Mouse (Mus musculus): ENCODE data around the gene Tmem158. TPM values are rescaled to one million over a fixed set of nuclear protein-coding genes. Genes with fewer than 3 reads are reported as not detected.

Gene Tmem158
- polyA plus RNA-seq, 1 experiment from 2014 or later, result 7.4 TPM

- ATAC-seq (replicated peaks; ENCODE audit: extremely low read depth, insufficient read depth, low FRiP score), result no peak
- no peaks in the 10 kb centered on the region for H3K36me3 ChIP-seq (ENCODE audit: control insufficient read depth, insufficient read depth)
- no peak overlapping the region for H3K9ac ChIP-seq (ENCODE audit: low read length)
- H3K4me2 ChIP-seq (ENCODE audit: low read depth, low read length), result no peak overlapping the region
- WGBS, result 92% methylated on average over 5 of the region's 5 CpGs
- H3K27ac ChIP-seq (ENCODE audit: low read length), result no peak overlapping the region
- H3K4me1 ChIP-seq (ENCODE audit: control insufficient read depth, insufficient read depth, low read length), result peaks cover 5% of the 10 kb centered on the region; the same call in 1 of the 2 replicates
- no peaks in the 10 kb centered on the region for H3K27me3 ChIP-seq (ENCODE audit: control insufficient read depth, insufficient read depth, low read length)
- no peaks in the 10 kb centered on the region for H3K9me3 ChIP-seq (replicated peaks; ENCODE audit: control insufficient read depth, low read length)
- no peak overlapping the region for H3K4me3 ChIP-seq (ENCODE audit: low read length)
Observed at GRCm38 (mm10) chr9:123240271-123240670, 20.3 kb downstream of the Tmem158 start.

DNA sequence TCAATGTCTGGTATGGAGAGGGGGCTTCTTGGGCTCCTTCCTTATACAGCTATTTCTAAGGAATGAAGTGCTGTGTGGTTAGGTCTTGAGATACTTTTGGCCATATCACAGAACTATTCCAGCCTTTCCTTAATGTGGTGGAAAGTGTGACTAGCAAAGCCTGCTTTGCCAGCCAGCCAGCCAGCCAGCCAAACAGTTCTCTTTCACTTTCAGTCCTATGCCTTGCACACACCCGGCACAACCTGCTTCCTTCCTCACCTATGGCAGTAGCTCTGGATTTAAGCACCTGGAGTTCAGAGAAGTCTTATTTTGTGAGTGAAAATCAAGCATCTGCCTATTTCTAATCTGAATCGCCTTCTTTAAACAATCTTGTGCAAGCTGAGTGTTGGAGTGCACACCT, 20.9 kb downstream of the Tmem158 start:
- H3K4me2 ChIP-seq (ENCODE audit: low read depth, low read length), result no peak overlapping the region
- no peaks in the 10 kb centered on the region for H3K36me3 ChIP-seq (ENCODE audit: control insufficient read depth, insufficient read depth)
- no peak for ATAC-seq (replicated peaks; ENCODE audit: extremely low read depth, insufficient read depth, low FRiP score)
- peak overlapping the region; percentile 87; the same call in 1 of the 2 replicates for H3K27ac ChIP-seq (ENCODE audit: low read length)
- WGBS, result 64% methylated on average over 2 of the region's 2 CpGs
- no peak overlapping the region for H3K9ac ChIP-seq (ENCODE audit: low read length)
- H3K4me1 ChIP-seq (ENCODE audit: control insufficient read depth, insufficient read depth, low read length), result peaks cover 5% of the 10 kb centered on the region; the same call in 1 of the 2 replicates
- no peaks in the 10 kb centered on the region for H3K9me3 ChIP-seq (replicated peaks; ENCODE audit: control insufficient read depth, low read length)
- no peaks in the 10 kb centered on the region for H3K27me3 ChIP-seq (ENCODE audit: control insufficient read depth, insufficient read depth, low read length)
- H3K4me3 ChIP-seq (ENCODE audit: low read length), result no peak overlapping the region

DNA sequence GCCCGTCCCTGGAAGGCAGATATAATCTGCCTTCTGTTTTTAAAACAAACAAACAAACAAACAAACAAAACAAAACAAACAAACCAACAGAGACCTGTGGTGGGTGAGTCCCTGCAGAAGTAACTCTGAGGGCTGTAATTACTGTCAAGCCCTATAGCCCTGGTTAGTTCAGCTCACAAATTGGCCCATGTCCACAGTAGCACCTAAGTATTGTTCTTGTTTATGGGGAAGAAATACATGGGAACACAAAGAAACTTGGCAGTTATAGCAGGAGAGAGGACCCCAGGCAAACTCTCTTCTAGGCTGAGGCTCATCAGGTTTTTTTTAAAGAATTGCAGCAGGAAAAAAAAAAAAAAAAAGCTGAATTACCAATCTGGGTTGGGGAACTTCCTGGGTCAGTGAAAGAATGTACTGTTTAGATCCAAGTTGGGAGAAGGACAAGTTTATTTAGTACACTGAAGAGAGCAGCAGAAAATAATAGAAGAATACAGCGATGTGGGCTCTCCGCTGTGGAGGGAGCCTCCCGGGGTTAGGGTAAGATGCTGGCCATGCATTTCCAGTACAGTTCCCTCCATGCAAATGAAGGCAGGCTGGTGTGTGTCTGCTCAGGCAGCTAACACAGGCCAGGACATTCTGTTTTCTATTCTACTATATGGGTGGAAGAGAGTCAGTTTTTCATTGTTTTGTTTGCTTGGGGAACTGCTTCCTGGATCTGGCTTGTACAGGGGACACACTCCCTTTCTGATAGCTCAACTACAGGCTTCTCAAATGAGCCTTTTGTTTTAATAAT, 22.1 kb downstream of the Tmem158 start:
- 48% methylated on average over 4 of the region's 4 CpGs for WGBS
- H3K36me3 ChIP-seq (ENCODE audit: control insufficient read depth, insufficient read depth), result no peaks in the 10 kb centered on the region
- no peaks in the 10 kb centered on the region for H3K9me3 ChIP-seq (replicated peaks; ENCODE audit: control insufficient read depth, low read length)
- H3K4me1 ChIP-seq (ENCODE audit: control insufficient read depth, insufficient read depth, low read length), result peaks cover 5% of the 10 kb centered on the region; the same call in 1 of the 2 replicates
- peak; percentile 20 for ATAC-seq (replicated peaks; ENCODE audit: extremely low read depth, insufficient read depth, low FRiP score)
- no peaks in the 10 kb centered on the region for H3K27me3 ChIP-seq (ENCODE audit: control insufficient read depth, insufficient read depth, low read length)
- H3K4me2 ChIP-seq (ENCODE audit: low read depth, low read length), result no peak overlapping the region
- H3K9ac ChIP-seq (ENCODE audit: low read length), result no peak overlapping the region
- no peak overlapping the region for H3K4me3 ChIP-seq (ENCODE audit: low read length)
- H3K27ac ChIP-seq (ENCODE audit: low read length), result peak overlapping the region; percentile 87

DNA sequence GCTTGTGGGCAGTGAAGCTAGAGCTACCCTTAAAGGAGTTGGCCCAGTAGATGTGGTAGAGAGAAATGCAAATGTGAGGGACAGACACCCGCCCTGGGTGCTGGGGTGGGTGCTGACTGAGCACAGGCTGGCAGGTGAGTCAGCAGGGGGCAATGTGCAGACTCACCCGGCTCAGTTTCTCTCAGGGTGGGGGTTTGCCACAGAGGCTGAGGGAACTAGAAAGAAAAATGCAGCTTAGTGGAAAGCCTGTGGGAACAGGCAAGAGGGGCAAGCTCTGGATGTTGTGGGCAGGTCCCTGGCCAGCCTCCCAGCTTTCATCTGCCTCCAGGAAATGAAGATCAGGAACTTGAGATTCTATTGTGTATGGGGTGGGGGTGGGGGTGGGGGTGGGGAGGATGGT, 22.8 kb downstream of the Tmem158 start:
- no peak overlapping the region for H3K4me3 ChIP-seq (ENCODE audit: low read length)
- H3K9ac ChIP-seq (ENCODE audit: low read length), result no peak overlapping the region
- H3K27ac ChIP-seq (ENCODE audit: low read length), result peak overlapping the region; percentile 87
- peaks cover 5% of the 10 kb centered on the region; the same call in 1 of the 2 replicates for H3K4me1 ChIP-seq (ENCODE audit: control insufficient read depth, insufficient read depth, low read length)
- H3K27me3 ChIP-seq (ENCODE audit: control insufficient read depth, insufficient read depth, low read length), result no peaks in the 10 kb centered on the region
- ATAC-seq (replicated peaks; ENCODE audit: extremely low read depth, insufficient read depth, low FRiP score), result peak; percentile 50
- WGBS, result 28% methylated on average over 2 of the region's 2 CpGs
- no peak overlapping the region for H3K4me2 ChIP-seq (ENCODE audit: low read depth, low read length)
- H3K9me3 ChIP-seq (replicated peaks; ENCODE audit: control insufficient read depth, low read length), result no peaks in the 10 kb centered on the region
- no peaks in the 10 kb centered on the region for H3K36me3 ChIP-seq (ENCODE audit: control insufficient read depth, insufficient read depth)

- no peak overlapping the region for H3K4me3 ChIP-seq (ENCODE audit: low read length)
- no peak overlapping the region for H3K9ac ChIP-seq (ENCODE audit: low read length)
- no peaks in the 10 kb centered on the region for H3K36me3 ChIP-seq (ENCODE audit: control insufficient read depth, insufficient read depth)
- peaks cover 5% of the 10 kb centered on the region; the same call in 1 of the 2 replicates for H3K4me1 ChIP-seq (ENCODE audit: control insufficient read depth, insufficient read depth, low read length)
- no peak overlapping the region for H3K27ac ChIP-seq (ENCODE audit: low read length)
- WGBS, result 31% methylated on average over 3 of the region's 3 CpGs
- ATAC-seq (replicated peaks; ENCODE audit: extremely low read depth, insufficient read depth, low FRiP score), result no peak
- H3K4me2 ChIP-seq (ENCODE audit: low read depth, low read length), result no peak overlapping the region
- H3K9me3 ChIP-seq (replicated peaks; ENCODE audit: control insufficient read depth, low read length), result no peaks in the 10 kb centered on the region
- H3K27me3 ChIP-seq (ENCODE audit: control insufficient read depth, insufficient read depth, low read length), result no peaks in the 10 kb centered on the region
Observed at GRCm38 (mm10) chr9:123235621-123236020, 24.9 kb downstream of the Tmem158 start.

- no peak overlapping the region for H3K27ac ChIP-seq (ENCODE audit: low read length)
- no peak for ATAC-seq (replicated peaks; ENCODE audit: extremely low read depth, insufficient read depth, low FRiP score)
- H3K27me3 ChIP-seq (ENCODE audit: control insufficient read depth, insufficient read depth, low read length), result no peaks in the 10 kb centered on the region
- H3K9ac ChIP-seq (ENCODE audit: low read length), result no peak overlapping the region
- H3K4me2 ChIP-seq (ENCODE audit: low read depth, low read length), result no peak overlapping the region
- H3K4me1 ChIP-seq (ENCODE audit: control insufficient read depth, insufficient read depth, low read length), result no peaks in the 10 kb centered on the region
- H3K36me3 ChIP-seq (ENCODE audit: control insufficient read depth, insufficient read depth), result no peaks in the 10 kb centered on the region
- no peak overlapping the region for H3K4me3 ChIP-seq (ENCODE audit: low read length)
- 60% methylated on average over 4 of the region's 4 CpGs for WGBS
- no peaks in the 10 kb centered on the region for H3K9me3 ChIP-seq (replicated peaks; ENCODE audit: control insufficient read depth, low read length)
Observed at GRCm38 (mm10) chr9:123229826-123230225, 30.7 kb downstream of the Tmem158 start.

- H3K9me3 ChIP-seq (replicated peaks; ENCODE audit: control insufficient read depth, low read length), result no peaks in the 10 kb centered on the region
- no peaks in the 10 kb centered on the region for H3K36me3 ChIP-seq (ENCODE audit: control insufficient read depth, insufficient read depth)
- no peak overlapping the region for H3K4me3 ChIP-seq (ENCODE audit: low read length)
- no peak for ATAC-seq (replicated peaks; ENCODE audit: extremely low read depth, insufficient read depth, low FRiP score)
- no peak overlapping the region for H3K27ac ChIP-seq (ENCODE audit: low read length)
- H3K4me2 ChIP-seq (ENCODE audit: low read depth, low read length), result no peak overlapping the region
- H3K9ac ChIP-seq (ENCODE audit: low read length), result no peak overlapping the region
- H3K27me3 ChIP-seq (ENCODE audit: control insufficient read depth, insufficient read depth, low read length), result no peaks in the 10 kb centered on the region
- H3K4me1 ChIP-seq (ENCODE audit: control insufficient read depth, insufficient read depth, low read length), result no peaks in the 10 kb centered on the region
Observed at GRCm38 (mm10) chr9:123228671-123229070, 31.9 kb downstream of the Tmem158 start.

DNA sequence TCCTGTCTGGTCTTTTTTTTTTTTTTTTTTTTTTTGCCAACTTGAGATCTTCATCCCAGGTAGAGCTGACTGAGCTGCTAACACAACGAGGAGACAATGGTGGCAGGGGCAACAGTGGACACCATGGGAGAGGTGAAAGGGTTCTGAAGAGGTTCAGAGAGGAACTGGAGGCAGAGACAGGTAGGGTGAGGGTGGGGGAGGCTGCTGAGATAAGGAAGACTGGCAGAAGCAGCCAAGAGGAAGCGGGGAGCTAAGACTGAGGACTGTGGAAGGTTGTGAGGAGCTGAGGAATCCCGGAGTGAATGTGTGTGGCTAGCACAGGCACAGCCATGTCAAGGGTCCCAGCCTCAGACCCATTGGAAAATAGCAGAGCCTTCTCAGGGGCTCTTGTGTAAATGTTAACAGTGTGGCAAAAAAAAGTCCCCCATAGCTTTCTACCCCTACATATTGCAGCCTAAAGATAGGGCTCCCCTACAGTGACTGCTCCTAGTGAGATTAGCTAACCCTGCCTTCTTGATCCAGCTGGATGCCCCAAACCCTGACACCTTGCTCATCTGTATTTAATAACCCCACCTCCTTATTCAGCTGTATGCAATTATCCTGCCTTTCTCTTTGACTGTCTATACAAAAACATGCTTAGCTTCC, 33.3 kb downstream of the Tmem158 start:
- Histone ChIP-seq H3K36me3 (ENCODE audit: control insufficient read depth, insufficient read depth) (no peaks in the 10 kb centered on the region), H3K9me3 (replicated peaks; ENCODE audit: control insufficient read depth, low read length) (no peaks in the 10 kb centered on the region), H3K4me1 (ENCODE audit: control insufficient read depth, insufficient read depth, low read length) (no peaks in the 10 kb centered on the region), H3K9ac (ENCODE audit: low read length) (no peak overlapping the region), H3K4me3 (ENCODE audit: low read length) (no peak overlapping the region), H3K27me3 (ENCODE audit: control insufficient read depth, insufficient read depth, low read length) (no peaks in the 10 kb centered on the region), H3K27ac (ENCODE audit: low read length) (no peak overlapping the region), H3K4me2 (ENCODE audit: low read depth, low read length) (no peak overlapping the region)
- ATAC-seq (replicated peaks; ENCODE audit: extremely low read depth, insufficient read depth, low FRiP score), result no peak
- 69% methylated on average over 3 of the region's 3 CpGs for WGBS

GRCm38 (mm10) chr9:123224863-123225431, 35.6 kb downstream of the Tmem158 start:
- 53% methylated on average over 2 of the region's 2 CpGs for WGBS
- H3K4me1 ChIP-seq (ENCODE audit: control insufficient read depth, insufficient read depth, low read length), result peaks cover 2% of the 10 kb centered on the region; the same call in 1 of the 2 replicates
- H3K9ac ChIP-seq (ENCODE audit: low read length), result no peak overlapping the region
- H3K27ac ChIP-seq (ENCODE audit: low read length), result no peak overlapping the region
- no peak overlapping the region for H3K4me3 ChIP-seq (ENCODE audit: low read length)
- H3K9me3 ChIP-seq (replicated peaks; ENCODE audit: control insufficient read depth, low read length), result no peaks in the 10 kb centered on the region
- H3K4me2 ChIP-seq (ENCODE audit: low read depth, low read length), result no peak overlapping the region
- no peaks in the 10 kb centered on the region for H3K27me3 ChIP-seq (ENCODE audit: control insufficient read depth, insufficient read depth, low read length)
- no peaks in the 10 kb centered on the region for H3K36me3 ChIP-seq (ENCODE audit: control insufficient read depth, insufficient read depth)
- ATAC-seq (replicated peaks; ENCODE audit: extremely low read depth, insufficient read depth, low FRiP score), result no peak
